Mouse (Mus musculus): ENCODE results near the gene Clcnka.

DNA sequence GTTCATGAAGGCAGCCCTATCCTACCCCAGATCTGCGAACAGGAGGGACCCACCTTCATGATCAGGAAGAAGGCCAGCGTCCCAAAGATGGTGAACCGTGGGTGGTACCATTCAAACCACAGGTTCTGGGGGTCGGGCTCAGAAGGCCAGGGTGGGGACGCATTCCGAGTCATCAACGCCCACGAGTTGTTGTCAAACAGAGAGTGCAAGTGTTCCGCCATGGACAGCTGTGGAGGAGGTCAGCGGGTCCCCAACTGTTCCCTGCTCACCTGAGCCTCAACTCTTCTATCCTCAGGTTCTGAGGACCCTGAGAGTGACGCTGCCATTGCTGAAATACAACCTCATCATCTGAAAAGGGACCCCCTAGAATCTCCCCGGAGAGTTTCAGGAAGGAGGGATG lies 7.2 kb downstream of the Clcnka start:
- TF ChIP-seq CTCF (IDR thresholded peaks at IDR 0.05; ENCODE audit: control insufficient read depth, insufficient read depth, insufficient read length) (no peak), USF1 (IDR thresholded peaks at IDR 0.05; ENCODE audit: low read depth) (no peak), MAX (IDR thresholded peaks at IDR 0.05) (no peak)

Measured in C2C12 (cell line).